Mouse (Mus musculus) E14TG2a.4 (cell line): ENCODE data around the gene Spdya.

Experiments
- CTCF ChIP-seq: conservative IDR thresholded peaks from 2 replicates; pipeline ENCODE4 v1.5.1; 2014; ENCODE audit warnings: low read length
- NANOG ChIP-seq: IDR thresholded peaks from 2 replicates; pipeline ENCODE4 v1.6.1; 2014; ENCODE audit warnings: borderline replicate concordance, low read length, mixed read lengths
- POU5F1 ChIP-seq: IDR thresholded peaks from 2 replicates; pipeline ENCODE4 v1.6.1; 2014; ENCODE audit warnings: low read length, borderline replicate concordance

DNA sequence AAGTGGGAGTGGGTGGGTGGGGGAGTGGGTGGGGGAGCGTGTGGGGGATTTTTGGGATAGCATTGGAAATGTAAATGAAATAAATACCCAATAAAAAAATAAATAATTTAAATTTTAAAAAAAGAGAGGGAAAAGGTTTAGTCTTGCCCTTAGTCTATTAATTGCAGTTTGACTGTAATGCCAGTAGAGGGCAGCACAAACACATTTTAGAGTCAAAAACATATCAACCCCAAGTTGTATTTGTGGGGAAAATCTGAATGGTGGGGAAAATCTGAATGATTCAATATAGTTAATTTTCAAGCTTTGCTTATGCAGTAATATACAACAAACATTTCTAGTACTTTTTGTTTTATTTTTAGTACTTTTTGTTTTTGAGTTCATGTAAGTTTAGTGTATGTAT, 3.3 kb upstream of the Spdya start:
- TF ChIP-seq CTCF (peak; percentile 73), NANOG (no peak), POU5F1 (no peak)
